8 mouse cellular contexts compared by ENCODE assay signal in the genomic region with DNA sequence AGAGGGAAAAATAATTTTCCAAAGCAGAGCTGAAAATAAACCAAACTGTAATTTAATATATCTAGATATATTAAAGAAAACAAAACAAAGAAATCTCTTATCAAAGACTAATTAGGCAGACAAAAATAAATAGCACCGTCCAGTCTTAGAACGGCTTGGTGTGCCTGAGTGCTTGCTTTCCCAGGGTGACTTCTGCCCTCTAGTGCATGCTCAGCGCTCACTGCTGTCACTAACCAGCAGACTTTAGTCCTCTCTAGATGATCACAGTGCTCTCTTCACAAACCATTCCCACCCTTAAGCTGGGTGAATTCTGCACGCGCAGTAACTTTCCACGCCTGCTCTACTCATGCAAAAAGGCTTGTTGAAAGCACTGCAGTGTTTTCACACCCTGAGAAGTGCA. TPM values are rescaled to one million over a fixed set of nuclear protein-coding genes. Genes with fewer than 3 reads are reported as not detected.
A peak's percentile ranks its signal among the peaks of the same experiment; 100 is the strongest.
DNase-seq lines count a peak whose midpoint lies in the region; ATAC-seq and TF ChIP-seq lines count a peak whose summit lies in the region.

No protein-coding gene starts in this region.

- H3K27ac ChIP-seq in left cerebral cortex, adult 2 months: no peak overlapping the region

- ATAC-seq in CD4-positive, CD25-positive, alpha-beta regulatory T cell, adult 4 months: no peak

- intact Hi-C loops in left cerebral cortex, adult 2 months (cut with DNase I): no loop called here

- no peak overlapping the region for H3K4me3 ChIP-seq in left cerebral cortex, adult 2 months

- peak; percentile 51 for TF ChIP-seq CTCF in left cerebral cortex, adult 2 months (IDR thresholded peaks at IDR 0.05)

- DNase-seq in CD4-positive, CD25-positive, alpha-beta regulatory T cell, adult 2 months (ENCODE audit: low read depth, low spot score): peak; percentile 40
- DNase-seq in left cerebral cortex, adult 2 months (ENCODE audit: extremely low spot score in 1 of 2, low spot score in 2 of 2): no peak
- DNase-seq in left cerebral cortex, adult 9 months (ENCODE audit: low spot score in 2 of 2): no peak
- DNase-seq in brain, adult 2 months (ENCODE audit: low read depth, low spot score): peak; percentile 69
- DNase-seq in kidney, postnatal 25 days: peak; percentile 66 to 70
- no peak for DNase-seq in natural killer cell, adult 2 months (ENCODE audit: low spot score in 2 of 2)
- no peak for DNase-seq in urinary bladder, postnatal 10 days (ENCODE audit: low spot score)

RNA-seq across cellular contexts. Expression of a gene that starts 28.9 kb away (rescaled TPM):
- 100 to 1,000 TPM; 120 to 140 TPM for polyA plus RNA-seq in CD4-positive, CD25-positive, alpha-beta regulatory T cell, adult 4 months (2017; shearing (Covaris generic))
- 10 to 100 TPM; 75.4 to 83.1 TPM for total RNA-seq in left cerebral cortex, adult 2 months (2021)

RNA-seq across cellular contexts. Expression of a gene that starts 51.3 kb away (rescaled TPM):
- polyA plus RNA-seq in CD4-positive, CD25-positive, alpha-beta regulatory T cell, adult 4 months (2017; shearing (Covaris generic)): 1 to 10 TPM; 7.5 to 9.2 TPM
- total RNA-seq in left cerebral cortex, adult 2 months (2021): 1 to 10 TPM; 3.0 to 3.4 TPM

Comparison
In these comparisons a context has a peak if more than half of its experiments do, and no peak if none do; other contexts are left out.
1. DNase-seq: peak in CD4-positive, CD25-positive, alpha-beta regulatory T cell, adult 2 months (single experiment), brain, adult 2 months (single experiment) and kidney, postnatal 25 days (2 of 2); none in left cerebral cortex, adult 2 months (0 of 2), left cerebral cortex, adult 9 months (0 of 2), natural killer cell, adult 2 months (0 of 2) and urinary bladder, postnatal 10 days (single experiment).